Mouse (Mus musculus) embryonic facial prominence, embryonic 10.5 days (tissue): ENCODE measurements around the gene C1s2. TPM values are rescaled to one million over a fixed set of nuclear protein-coding genes. Genes with fewer than 3 reads are reported as not detected.
"Not testable (repeated sequence)": the region's sequence is repeated elsewhere in the genome, so short reads cannot be mapped to it uniquely, and the experiment has no call there.

Experiments used
- DNase-seq: peaks from one replicate; pipeline ENCODE4 v3.0.0-alpha.2; 2017; ENCODE audit warnings: low spot score
- H3K27ac ChIP-seq: fragments of 300-500 bp; sonication (generic); replicated peaks from 2 replicates; pipeline ENCODE4 v1.5.1; 2016; ENCODE audit warnings: mild to moderate bottlenecking
- H3K27me3 ChIP-seq: fragments of 300-500 bp; sonication (generic); replicated peaks from 2 replicates; pipeline ENCODE4 v1.6.1; 2016; ENCODE audit warnings: low read depth, mild to moderate bottlenecking; ENCODE audit not compliant: poor library complexity, severe bottlenecking
- H3K36me3 ChIP-seq: fragments of 300-500 bp; sonication (generic); replicated peaks from 2 replicates; pipeline ENCODE4 v1.6.1; 2016; ENCODE audit warnings: mild to moderate bottlenecking, moderate library complexity
- H3K4me1 ChIP-seq: fragments of 300-500 bp; sonication (generic); 2 replicates; pipeline ENCODE4 v1.6.1; 2016
- H3K4me3 ChIP-seq: fragments of 300-500 bp; sonication (generic); 2 replicates; pipeline ENCODE4 v1.5.1; 2016; ENCODE audit warnings: mild to moderate bottlenecking, moderate library complexity
- H3K9me3 ChIP-seq: fragments of 300-500 bp; sonication (generic); 2 replicates; pipeline ENCODE4 v1.6.1; 2016; ENCODE audit warnings: mild to moderate bottlenecking
- WGBS: fragments of 180-500 bp; shearing (Covaris S2); methylation state at CpG from one replicate; pipeline ENCODE4 v1.1.7; 2016; 5-methylcytosine and 5-hydroxymethylcytosine counted together
- polyA plus RNA-seq: library from polyadenylated mRNA; unstranded; fragments of >200 nt; fragmentation: Nextera tagmentation; extraction: Ambion mirVana; gene quantifications from 2 replicates; pipeline ENCODE4 v1.2.1, GENCODE M21; 2016

Gene C1s2
- polyA plus RNA-seq: not detected in 2 replicates

- not testable (repeated sequence) for H3K4me3 ChIP-seq, DNase-seq, H3K9me3 ChIP-seq, H3K36me3 ChIP-seq, H3K27ac ChIP-seq, H3K4me1 ChIP-seq, H3K27me3 ChIP-seq
- 82% methylated on average over 2 of the region's 2 CpGs for WGBS
These were observed at the start of gene C1s2 for GRCm38 (mm10) chr6:124635985-124636384. C1s2 (minus strand) TSS chr6:124636085.

- Histone ChIP-seq H3K4me3 (no peak overlapping the region), H3K27me3 (no peaks in the 10 kb centered on the region), H3K27ac (no peak overlapping the region), H3K36me3 (0 out of 2 replicates have a peak, but pooled peaks cover 2% of the 10 kb centered on the region), H3K9me3 (no peaks in the 10 kb centered on the region), H3K4me1 (0 out of 2 replicates have a peak, but pooled peaks cover 3% of the 10 kb centered on the region)
- no peak for DNase-seq
- 87% methylated on average over 14 of the region's 14 CpGs for WGBS
These were observed 47.9 kb upstream of the C1s2 start for GRCm38 (mm10) chr6:124683591-124684417.

DNA sequence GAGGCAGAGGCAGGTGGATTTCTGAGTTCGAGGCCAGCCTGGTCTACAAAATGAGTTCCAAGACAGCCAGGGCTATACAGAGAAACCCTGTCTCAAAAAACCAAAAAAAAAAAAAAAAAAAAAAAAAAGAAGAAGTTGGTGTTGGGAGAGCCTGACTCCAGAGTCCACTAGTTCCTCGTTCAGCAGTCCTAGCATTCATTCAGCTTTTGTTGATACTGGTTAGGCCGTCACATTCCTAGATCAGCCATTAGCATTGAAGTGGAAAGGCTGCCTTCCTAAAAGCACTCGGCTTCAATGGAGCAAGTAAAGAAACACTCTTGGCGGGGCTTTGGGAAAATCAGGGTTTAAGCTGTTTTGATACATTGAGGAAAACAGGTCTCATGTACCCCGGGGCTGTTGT, 46.4 kb upstream of the C1s2 start:
- 70% methylated on average over 6 of the region's 6 CpGs for WGBS
- H3K27me3 ChIP-seq, DNase-seq: not testable (repeated sequence)

GRCm38 (mm10) chr6:124679486-124679885, 43.6 kb upstream of the C1s2 start:
- DNase-seq: no peak
- Histone ChIP-seq H3K27ac (no peak overlapping the region), H3K4me1 (no peaks in the 10 kb centered on the region), H3K36me3 (peaks cover 9% of the 10 kb centered on the region), H3K9me3 (no peaks in the 10 kb centered on the region), H3K4me3 (no peak overlapping the region), H3K27me3 (no peaks in the 10 kb centered on the region)
- 96% methylated on average over 3 of the region's 3 CpGs for WGBS

More for the DNA sequence above, 46.4 kb upstream of the C1s2 start:
- not testable (repeated sequence) for H3K27ac ChIP-seq, H3K4me3 ChIP-seq, H3K36me3 ChIP-seq, H3K9me3 ChIP-seq, H3K4me1 ChIP-seq

DNA sequence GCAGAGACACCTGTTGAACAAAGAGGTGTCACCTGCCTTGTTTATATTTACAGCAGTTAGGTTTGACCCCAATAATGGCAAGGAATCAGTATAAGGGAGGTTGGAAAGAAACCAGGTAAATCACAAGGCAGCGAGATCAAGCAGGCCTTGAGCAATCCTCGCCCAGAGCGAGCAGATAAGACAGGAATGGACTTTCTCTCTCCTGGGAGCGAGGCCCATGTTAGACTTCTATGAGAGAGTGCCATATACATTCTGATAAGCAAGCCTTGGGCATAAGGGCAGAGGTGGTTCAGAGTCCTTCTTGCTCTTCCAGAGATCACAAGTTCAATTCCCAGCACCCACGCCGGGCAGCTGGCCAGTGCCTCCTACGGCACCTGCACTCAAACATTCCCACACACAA, 42.9 kb upstream of the C1s2 start:
- WGBS: 95% methylated on average over 7 of the region's 7 CpGs
- no peaks in the 10 kb centered on the region for H3K4me1 ChIP-seq
- no peaks in the 10 kb centered on the region for H3K9me3 ChIP-seq
- H3K27ac ChIP-seq: no peak overlapping the region
- no peak for DNase-seq
- H3K36me3 ChIP-seq: peaks cover 16% of the 10 kb centered on the region
- no peak overlapping the region for H3K4me3 ChIP-seq
- H3K27me3 ChIP-seq: no peaks in the 10 kb centered on the region

DNA sequence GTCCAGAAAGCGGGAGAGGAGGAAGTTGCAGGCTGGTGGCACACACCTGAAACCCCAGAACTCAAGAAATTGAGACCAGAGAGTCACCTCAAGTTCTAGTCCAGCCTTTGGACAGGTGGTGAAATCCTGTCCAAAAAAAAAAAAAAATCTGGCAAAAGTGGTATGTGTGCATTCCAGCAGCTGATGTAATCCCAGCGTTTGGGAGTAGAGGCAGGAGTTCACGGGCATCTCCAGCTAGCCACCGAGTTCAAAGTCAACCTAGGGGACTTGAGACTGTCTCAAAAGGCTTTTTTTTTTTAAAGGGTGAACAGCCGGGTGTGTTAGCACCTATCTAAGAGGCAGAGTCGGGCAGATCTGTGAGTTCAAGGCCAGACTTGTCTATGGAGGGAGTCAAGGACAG, 40.3 kb upstream of the C1s2 start:
- no peaks in the 10 kb centered on the region for H3K27me3 ChIP-seq
- DNase-seq: no peak
- WGBS: 90% methylated on average over 6 of the region's 6 CpGs
- H3K4me3 ChIP-seq: no peak overlapping the region
- H3K9me3 ChIP-seq: no peaks in the 10 kb centered on the region
- H3K4me1 ChIP-seq: peaks cover 14% of the 10 kb centered on the region
- H3K36me3 ChIP-seq: peaks cover 18% of the 10 kb centered on the region
- no peak overlapping the region for H3K27ac ChIP-seq

- Histone ChIP-seq H3K27ac (no peak overlapping the region), H3K9me3 (no peaks in the 10 kb centered on the region), H3K4me3 (no peak overlapping the region), H3K27me3 (no peaks in the 10 kb centered on the region), H3K4me1 (peaks cover 14% of the 10 kb centered on the region), H3K36me3 (peaks cover 18% of the 10 kb centered on the region)
- whole genome bisulfite sequencing: 91% methylated on average over 7 of the region's 7 CpGs
- DNase-seq: no peak
These were observed 38.7 kb upstream of the C1s2 start for GRCm38 (mm10) chr6:124674591-124674990.

DNA sequence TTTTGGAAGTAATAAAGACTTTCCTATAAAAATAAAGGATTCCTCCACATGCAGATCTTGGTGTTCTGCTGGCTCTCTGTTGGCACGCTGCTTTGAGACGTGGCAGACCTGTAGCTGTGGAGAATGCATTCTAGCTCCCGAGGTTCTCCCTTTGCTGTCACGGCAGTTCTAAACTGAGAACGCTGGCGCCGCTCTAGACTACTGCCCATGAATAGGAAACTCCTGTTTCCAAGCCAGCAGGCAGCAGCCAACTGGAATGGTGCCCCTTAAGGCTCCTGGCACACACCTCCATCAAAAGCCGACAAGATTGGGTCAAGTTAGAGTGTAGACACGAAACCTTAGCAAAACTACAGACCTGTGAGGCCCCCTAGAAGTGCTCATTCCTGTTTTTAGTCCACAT, 37.7 kb upstream of the C1s2 start:
- Histone ChIP-seq H3K27ac (no peak overlapping the region), H3K36me3 (peaks cover 18% of the 10 kb centered on the region), H3K9me3 (no peaks in the 10 kb centered on the region), H3K4me3 (no peak overlapping the region), H3K4me1 (peaks cover 14% of the 10 kb centered on the region), H3K27me3 (no peaks in the 10 kb centered on the region)
- DNase-seq: no peak
- 91% methylated on average over 9 of the region's 9 CpGs for WGBS

DNA sequence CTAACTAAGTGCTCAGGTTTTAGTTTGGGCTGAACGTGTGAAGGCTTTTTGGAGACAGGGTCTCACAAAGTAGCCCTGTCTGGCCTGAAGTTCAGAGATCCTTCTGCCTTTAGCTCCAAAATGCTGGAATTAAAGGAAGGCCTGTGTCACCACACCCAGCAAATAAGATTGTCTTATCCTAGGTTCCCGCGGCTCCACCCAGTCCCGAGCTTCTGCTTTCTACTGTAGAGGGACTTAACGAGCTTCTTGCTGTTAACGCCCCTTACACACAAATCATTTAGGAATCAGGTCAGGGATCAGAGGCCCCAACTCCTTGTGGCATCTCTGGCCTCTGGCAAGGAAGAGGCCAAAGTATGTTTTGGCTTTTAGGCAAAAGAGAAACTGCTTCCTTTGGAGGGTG, 36.2 kb upstream of the C1s2 start:
- Histone ChIP-seq H3K36me3 (peaks cover 20% of the 10 kb centered on the region), H3K27ac (no peak overlapping the region), H3K9me3 (no peaks in the 10 kb centered on the region), H3K27me3 (no peaks in the 10 kb centered on the region), H3K4me1 (peaks cover 14% of the 10 kb centered on the region), H3K4me3 (no peak overlapping the region)
- WGBS: 64% methylated on average over 6 of the region's 6 CpGs
- no peak for DNase-seq

DNA sequence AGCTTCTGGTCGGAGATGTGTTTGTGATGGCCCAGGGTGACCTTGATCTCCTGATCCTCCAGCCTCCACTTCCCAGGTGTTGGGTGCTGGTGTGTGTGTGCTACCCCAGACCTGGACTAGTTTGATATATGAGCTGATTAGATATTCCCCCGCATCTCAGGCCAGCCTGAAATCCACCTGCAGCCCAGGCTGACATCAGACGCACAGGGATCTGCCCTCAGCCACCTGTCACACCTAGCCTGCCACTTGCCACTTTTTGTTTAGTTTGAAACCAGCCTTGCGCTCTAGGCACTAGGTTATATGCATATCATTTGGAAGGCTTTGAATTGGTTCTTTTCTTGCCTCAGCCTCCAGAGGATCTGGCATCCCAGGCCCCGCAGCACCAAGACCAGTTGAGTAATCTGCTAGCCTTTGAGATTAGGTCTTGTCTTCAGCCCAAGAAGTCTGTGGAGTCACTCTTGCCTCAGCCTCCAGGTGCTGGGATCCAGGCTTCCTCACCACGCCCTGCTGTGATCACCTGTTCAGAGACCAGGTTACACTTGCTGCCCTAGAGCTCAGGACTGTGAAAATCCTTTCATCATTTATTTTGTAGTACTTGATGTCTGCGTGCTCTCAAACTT, 34.5 kb upstream of the C1s2 start:
- Histone ChIP-seq H3K4me3 (no peak overlapping the region), H3K27ac (no peak overlapping the region), H3K27me3 (no peaks in the 10 kb centered on the region), H3K36me3 (peaks cover 18% of the 10 kb centered on the region), H3K9me3 (no peaks in the 10 kb centered on the region), H3K4me1 (peaks cover 14% of the 10 kb centered on the region)
- WGBS: 93% methylated on average over 7 of the region's 7 CpGs
- no peak for DNase-seq

- Histone ChIP-seq H3K27me3 (no peaks in the 10 kb centered on the region), H3K9me3 (no peaks in the 10 kb centered on the region), H3K4me1 (peaks cover 14% of the 10 kb centered on the region), H3K4me3 (no peak overlapping the region), H3K36me3 (peaks cover 9% of the 10 kb centered on the region), H3K27ac (no peak overlapping the region)
- DNase-seq: no peak
- 90% methylated on average over 11 of the region's 11 CpGs for WGBS
These were observed 33.5 kb upstream of the C1s2 start for GRCm38 (mm10) chr6:124669234-124669859.

DNA sequence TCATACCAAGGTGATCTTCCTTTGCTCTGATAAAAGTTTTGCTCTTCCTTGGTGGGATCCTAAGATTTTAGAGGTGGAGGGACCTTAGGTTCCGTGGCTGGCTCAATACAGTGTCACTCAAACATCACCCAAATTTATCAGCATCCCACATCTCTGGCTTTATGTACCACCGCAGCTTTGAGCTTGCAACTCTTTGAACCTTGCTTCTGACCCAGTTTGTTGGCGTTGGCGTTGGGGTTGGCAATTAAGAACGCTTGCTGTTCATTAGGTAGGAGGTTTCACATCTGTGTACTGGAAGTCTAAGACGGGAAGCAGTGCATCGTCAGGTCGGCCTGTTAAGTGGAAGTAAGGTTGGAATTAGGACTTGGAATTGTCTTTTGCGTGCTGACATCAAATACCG, 29.1 kb upstream of the C1s2 start:
- Histone ChIP-seq H3K36me3 (0 out of 2 replicates have a peak, but pooled peaks cover 3% of the 10 kb centered on the region), H3K4me3 (no peak overlapping the region), H3K9me3 (no peaks in the 10 kb centered on the region), H3K27ac (no peak overlapping the region), H3K27me3 (no peaks in the 10 kb centered on the region), H3K4me1 (peaks cover 12% of the 10 kb centered on the region)
- no peak for DNase-seq
- 91% methylated on average over 10 of the region's 10 CpGs for WGBS
